In the genomic region with DNA sequence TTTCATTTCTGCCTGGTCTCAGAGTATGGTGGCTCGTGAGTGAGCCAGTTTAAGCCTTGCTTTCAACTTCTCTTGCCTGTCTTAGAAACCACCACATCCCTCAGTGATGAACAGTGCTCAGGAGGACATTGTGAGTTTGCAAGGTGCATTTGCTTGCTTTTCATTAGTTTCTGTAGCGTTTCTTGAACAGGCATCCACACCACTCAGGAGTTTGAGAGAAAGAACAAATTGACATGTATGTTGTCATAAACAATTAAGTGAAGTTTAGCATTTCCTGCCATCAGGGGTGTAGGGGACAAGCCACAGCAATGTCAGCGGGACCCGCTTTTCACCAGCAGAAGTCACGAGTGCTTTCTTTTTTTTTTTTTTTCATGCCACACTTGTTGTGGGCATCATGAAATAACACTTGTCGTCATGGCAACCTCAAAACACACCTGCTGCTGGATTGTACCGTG, we compare ENCODE assay signal across 21 mouse cellular contexts. TPM values are rescaled to one million over a fixed set of nuclear protein-coding genes. Genes with fewer than 3 reads are reported as not detected.
DNase-seq lines count a peak whose midpoint lies in the region; ATAC-seq lines count a peak whose summit lies in the region.
"Had no signal": no experiment of that assay in that cellular context is flagged by ENCODE, and none has a peak within 500 bp of the region (broad histone marks: within the 10 kb centered on the region; RNA-seq: fewer than 3 reads in every experiment).

No protein-coding gene starts in this region.

- H3K36me3 ChIP-seq in kidney, embryonic 14.5 days (ENCODE audit: control insufficient read depth, insufficient read depth, low read length) = no peaks in the 10 kb centered on the region
- H3K36me3 ChIP-seq: limb, embryonic 13.5 days; liver, embryonic 15.5 days; midbrain, embryonic 15.5 days; neural tube, embryonic 12.5 days had no signal

- peaks cover 5% of the 10 kb centered on the region; the same call in 1 of the 2 replicates for H3K4me1 ChIP-seq in kidney, embryonic 14.5 days (ENCODE audit: control insufficient read depth, insufficient read depth, low read length)
- H3K4me1 ChIP-seq: forebrain, embryonic 13.5 days; midbrain, embryonic 15.5 days; neural tube, embryonic 12.5 days had no signal

- peak; percentile 25; the same call in 1 of the 2 replicates for ATAC-seq in granulocyte monocyte progenitor cell, adult 5-6 weeks (replicated peaks; ENCODE audit: poor library complexity, severe bottlenecking)
- no peak for ATAC-seq in kidney, embryonic 14.5 days (ENCODE audit: low FRiP score, low TSS enrichment)
- ATAC-seq in megakaryocyte progenitor cell, adult 5-6 weeks (replicated peaks; ENCODE audit: poor library complexity) = no peak
- ATAC-seq: forebrain, embryonic 13.5 days; hindbrain, postnatal 0 days; midbrain, embryonic 15.5 days had no signal

- no peak overlapping the region for H3K4me2 ChIP-seq in kidney, embryonic 14.5 days (replicated peaks; ENCODE audit: low read depth, low read length)
- H3K4me2 ChIP-seq: forebrain, embryonic 13.5 days; heart, embryonic 11.5 days; limb, embryonic 13.5 days; liver, embryonic 15.5 days; midbrain, embryonic 15.5 days; neural tube, embryonic 12.5 days had no signal

- peak; percentile 33 for DNase-seq in A20 (ENCODE audit: low read depth, low spot score)
- DNase-seq in B cell, adult 2 months = peak; percentile 73 to 78
- DNase-seq in thymus, adult 18-20 months = peak; percentile 40 to 67
- no peak for DNase-seq in kidney, adult 11 months
- DNase-seq: adrenal gland, postnatal 10 days; cerebellum, adult 9-11 months; embryo, embryonic 11 days; heart, postnatal 36 days; kidney, adult 9 months; lung, postnatal 4 days; spleen, adult 18-20 months had no signal

- H3K9me3 ChIP-seq in kidney, embryonic 14.5 days (ENCODE audit: control insufficient read depth, low read length) = no peaks in the 10 kb centered on the region
- H3K9me3 ChIP-seq: forebrain, embryonic 13.5 days; liver, embryonic 15.5 days; midbrain, embryonic 15.5 days; neural tube, embryonic 12.5 days had no signal

- no peak overlapping the region for H3K27ac ChIP-seq in kidney, embryonic 14.5 days (ENCODE audit: low read depth, low read length)
- H3K27ac ChIP-seq: forebrain, embryonic 13.5 days; hindbrain, postnatal 0 days; limb, embryonic 13.5 days; liver, embryonic 15.5 days; midbrain, embryonic 15.5 days; neural tube, embryonic 12.5 days had no signal

- no peak overlapping the region for H3K4me3 ChIP-seq in kidney, embryonic 14.5 days (ENCODE audit: low read length)
- H3K4me3 ChIP-seq: forebrain, embryonic 13.5 days; limb, embryonic 13.5 days; liver, embryonic 15.5 days; midbrain, embryonic 15.5 days; neural tube, embryonic 12.5 days had no signal

- WGBS in kidney, embryonic 14.5 days = 87% methylated on average over 7 of the region's 7 CpGs

- no peak overlapping the region for H3K9ac ChIP-seq in kidney, embryonic 14.5 days (ENCODE audit: low read depth, low read length)
- H3K9ac ChIP-seq: forebrain, embryonic 13.5 days; limb, embryonic 13.5 days; liver, embryonic 15.5 days; midbrain, embryonic 15.5 days; neural tube, embryonic 12.5 days had no signal

- H3K27me3 ChIP-seq in kidney, embryonic 14.5 days (ENCODE audit: control insufficient read depth, insufficient read depth, low read length) = no peaks in the 10 kb centered on the region
- H3K27me3 ChIP-seq: forebrain, embryonic 13.5 days; limb, embryonic 13.5 days; liver, embryonic 15.5 days; midbrain, embryonic 15.5 days; neural tube, embryonic 12.5 days had no signal

RNA-seq across cellular contexts. Expression of gene Lbh, which starts 31.2 kb away (rescaled TPM):
- 21.9 and 23.5 TPM in 2 replicates for total RNA-seq in granulocyte monocyte progenitor cell, adult 5-6 weeks (2014; fragmentation: Nextera tagmentation)
- 20.9 and 21.8 TPM in 2 replicates for total RNA-seq in granulocyte monocyte progenitor cell, adult 5-6 weeks (2017)
- 10.5 and 14.2 TPM in 2 replicates for polyA plus RNA-seq in kidney, embryonic 14.5 days (2014; fragmentation: Nextera tagmentation; extraction: Ambion mirVana)
- total RNA-seq in megakaryocyte progenitor cell, adult 5-6 weeks (2015) = 17.9 and 19.2 TPM in 2 replicates
- 16.6 and 21.4 TPM in 2 replicates for total RNA-seq in megakaryocyte progenitor cell, adult 5-6 weeks (2017)
